Mouse (Mus musculus): ENCODE data around the gene Hoxa7. TPM values are rescaled to one million over a fixed set of nuclear protein-coding genes. Genes with fewer than 3 reads are reported as not detected.

The Hoxa7 gene
- polyA plus RNA-seq, 1 experiment from 2014 or later = not detected

DNA sequence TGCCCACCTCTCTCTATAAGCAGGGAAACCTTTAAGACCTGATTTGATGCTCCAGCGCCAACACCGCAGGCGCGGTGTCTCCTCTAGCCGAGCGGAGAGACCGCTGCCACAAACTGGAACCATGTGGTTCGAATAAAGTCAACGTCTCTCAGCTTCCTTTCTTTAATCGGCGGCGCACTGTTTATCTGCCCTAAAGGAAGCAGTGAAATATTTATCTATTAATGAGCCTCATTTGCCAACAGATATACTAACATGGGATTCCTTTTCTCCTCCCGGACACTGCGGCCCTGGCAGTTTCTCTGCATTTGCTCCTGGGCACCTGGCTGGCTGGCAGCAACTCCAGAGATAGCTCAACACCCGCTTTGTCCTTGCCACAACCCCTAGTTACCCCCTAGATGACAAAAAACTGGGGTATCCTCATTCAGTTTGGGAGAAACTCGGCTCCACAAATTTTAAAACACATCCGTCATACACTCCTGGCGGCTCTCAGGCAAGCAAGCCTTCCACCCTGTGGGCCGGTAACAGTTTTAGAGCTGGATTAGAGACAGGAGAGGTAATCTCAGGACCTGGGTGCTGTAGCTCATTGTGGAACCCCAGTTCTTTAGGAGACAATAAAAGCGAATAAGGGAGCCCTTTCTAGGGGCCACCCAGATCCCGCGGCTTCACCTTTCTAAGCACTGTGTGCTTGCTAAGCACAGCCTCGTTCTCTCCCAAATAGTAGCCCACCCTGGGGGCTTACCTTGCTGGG is 3.6 kb downstream of the Hoxa7 start:
- ATAC-seq (replicated peaks) = no peak
- WGBS = 5% methylated on average over 23 of the region's 23 CpGs
- no peak overlapping the region for H3K4me2 ChIP-seq

DNA sequence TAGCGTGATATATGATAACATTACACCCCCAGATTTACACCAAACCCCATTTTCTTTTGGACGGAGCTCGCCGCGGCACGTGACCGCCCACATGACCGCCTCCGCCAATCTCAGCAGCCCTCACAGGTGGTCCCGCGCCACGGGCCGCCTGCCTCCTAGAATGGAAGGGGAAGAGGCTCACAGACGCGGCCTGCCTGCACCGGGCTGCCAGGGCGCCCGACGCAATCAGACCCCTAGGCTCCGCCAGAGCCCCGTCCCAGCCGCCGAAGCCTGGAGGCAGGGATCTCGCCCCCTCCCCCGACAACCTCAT is 4.2 kb downstream of the Hoxa7 start:
- peak overlapping the region; percentile 3; the same call in 1 of the 2 replicates for H3K4me2 ChIP-seq
- no peak for ATAC-seq (replicated peaks)
- H3K9ac ChIP-seq = no peak overlapping the region
- H3K4me1 ChIP-seq = peaks cover 17% of the 10 kb centered on the region
- WGBS = under 1% methylated on average over 25 of the region's 25 CpGs
- 0 out of 2 replicates have a peak overlapping the region, but pooled peaks have one; percentile 1 for H3K4me3 ChIP-seq
- H3K36me3 ChIP-seq (replicated peaks) = no peaks in the 10 kb centered on the region
- H3K9me3 ChIP-seq = no peaks in the 10 kb centered on the region
- H3K27me3 ChIP-seq (replicated peaks) = peaks cover 98% of the 10 kb centered on the region
- no peak overlapping the region for H3K27ac ChIP-seq

More for the DNA sequence above, 3.6 kb downstream of the Hoxa7 start:
- Histone ChIP-seq H3K36me3 (replicated peaks) (no peaks in the 10 kb centered on the region), H3K9me3 (no peaks in the 10 kb centered on the region), H3K4me3 (no peak overlapping the region), H3K4me1 (peaks cover 17% of the 10 kb centered on the region), H3K27me3 (replicated peaks) (peaks cover 98% of the 10 kb centered on the region), H3K27ac (no peak overlapping the region), H3K9ac (no peak overlapping the region)

- H3K9ac ChIP-seq = no peak overlapping the region
- WGBS = 3% methylated on average over 60 of the region's 60 CpGs
- H3K27ac ChIP-seq = no peak overlapping the region
Observed at GRCm38 (mm10) chr6:52216691-52217458, 4.8 kb downstream of the Hoxa7 start.

DNA sequence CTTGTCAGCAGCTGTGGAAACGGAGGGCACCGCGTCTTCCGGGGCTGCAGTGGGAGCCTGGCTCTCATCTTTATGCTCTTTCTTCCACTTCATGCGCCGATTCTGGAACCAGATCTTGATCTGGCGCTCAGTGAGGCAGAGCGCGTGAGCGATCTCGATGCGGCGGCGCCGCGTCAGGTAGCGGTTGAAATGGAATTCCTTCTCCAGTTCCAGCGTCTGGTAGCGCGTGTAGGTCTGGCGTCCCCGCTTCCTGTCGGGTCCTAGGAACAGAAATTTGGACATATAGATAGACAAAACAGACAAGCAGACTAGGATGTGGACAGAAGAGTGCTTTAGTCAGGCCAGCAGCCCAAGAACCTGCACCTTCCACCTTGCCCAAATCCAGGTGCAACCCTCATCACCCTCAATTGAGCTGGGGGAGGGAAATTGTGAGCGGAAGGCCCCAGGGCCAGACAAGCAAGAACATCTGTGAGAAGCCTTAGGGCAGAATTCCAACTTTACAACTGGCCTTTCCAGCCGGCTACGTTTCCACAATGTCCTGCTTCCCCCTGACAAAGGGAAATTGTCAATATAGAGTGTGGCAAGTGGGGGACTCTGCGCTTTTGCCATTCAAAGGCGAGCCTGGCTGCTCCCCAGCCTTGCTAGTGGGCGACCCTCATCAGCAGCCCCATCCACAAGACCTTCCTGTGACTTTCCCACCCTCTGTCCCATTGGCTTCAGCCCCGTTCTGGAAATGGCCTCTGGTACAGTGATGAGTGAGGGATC is 5.7 kb downstream of the Hoxa7 start:
- H3K4me2 ChIP-seq = no peak overlapping the region
- no peak overlapping the region for H3K27ac ChIP-seq
- ATAC-seq (replicated peaks) = no peak
- no peaks in the 10 kb centered on the region for H3K36me3 ChIP-seq (replicated peaks)
- no peak overlapping the region for H3K9ac ChIP-seq
- WGBS = 2% methylated on average over 30 of the region's 30 CpGs
- peaks cover 16% of the 10 kb centered on the region for H3K4me1 ChIP-seq
- H3K4me3 ChIP-seq = no peak overlapping the region
- peaks cover 98% of the 10 kb centered on the region for H3K27me3 ChIP-seq (replicated peaks)
- no peaks in the 10 kb centered on the region for H3K9me3 ChIP-seq

More at GRCm38 (mm10) chr6:52216691-52217458, 4.8 kb downstream of the Hoxa7 start:
- no peak for ATAC-seq (replicated peaks)
- Histone ChIP-seq H3K4me1 (peaks cover 17% of the 10 kb centered on the region), H3K27me3 (replicated peaks) (peaks cover 98% of the 10 kb centered on the region), H3K36me3 (replicated peaks) (no peaks in the 10 kb centered on the region), H3K4me2 (peak overlapping the region; percentile 3; the same call in 1 of the 2 replicates), H3K4me3 (0 out of 2 replicates have a peak overlapping the region, but pooled peaks have one; percentile 1), H3K9me3 (no peaks in the 10 kb centered on the region)

GRCm38 (mm10) chr6:52215070-52215469 is 6.6 kb downstream of the Hoxa7 start:
- H3K9ac ChIP-seq = no peak overlapping the region
- 14% methylated on average over 3 of the region's 3 CpGs for WGBS
- H3K4me1 ChIP-seq = peaks cover 16% of the 10 kb centered on the region
- H3K4me2 ChIP-seq = no peak overlapping the region
- H3K4me3 ChIP-seq = no peak overlapping the region
- H3K27me3 ChIP-seq (replicated peaks) = peaks cover 97% of the 10 kb centered on the region
- no peak for ATAC-seq (replicated peaks)
- H3K27ac ChIP-seq = no peak overlapping the region
- no peaks in the 10 kb centered on the region for H3K36me3 ChIP-seq (replicated peaks)
- H3K9me3 ChIP-seq = no peaks in the 10 kb centered on the region

DNA sequence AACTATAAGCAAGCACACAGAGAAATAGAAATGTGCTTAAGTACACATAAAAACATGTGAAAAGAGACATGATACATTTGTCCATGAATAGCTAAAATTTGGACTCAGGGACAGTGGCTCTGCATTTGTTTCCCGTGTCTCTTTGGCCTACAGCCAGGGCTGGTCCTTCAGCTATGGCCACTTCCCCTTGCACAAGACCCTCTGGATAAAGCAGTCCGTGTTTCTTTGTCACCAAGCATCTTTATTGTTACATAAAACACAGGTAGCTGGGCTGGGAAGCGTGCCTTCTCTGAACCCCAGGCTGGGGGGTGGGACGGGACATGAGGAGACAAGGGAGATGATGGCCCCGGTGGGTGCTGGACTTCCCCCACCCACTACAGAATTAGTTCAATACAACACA is 7.4 kb downstream of the Hoxa7 start:
- no peak overlapping the region for H3K4me2 ChIP-seq
- H3K36me3 ChIP-seq (replicated peaks) = no peaks in the 10 kb centered on the region
- no peak overlapping the region for H3K4me3 ChIP-seq
- H3K9ac ChIP-seq = no peak overlapping the region
- no peak for ATAC-seq (replicated peaks)
- H3K27ac ChIP-seq = no peak overlapping the region
- H3K4me1 ChIP-seq = peaks cover 16% of the 10 kb centered on the region
- no peaks in the 10 kb centered on the region for H3K9me3 ChIP-seq
- WGBS = 12% methylated on average over 5 of the region's 5 CpGs
- H3K27me3 ChIP-seq (replicated peaks) = peaks cover 97% of the 10 kb centered on the region

GRCm38 (mm10) chr6:52213119-52213986 is 8.3 kb downstream of the Hoxa7 start, which contains the start of the genes Hoxa3 and Gm28308:
Hoxa3 (minus strand) TSS chr6:52213336.
Gm28308 (minus strand) TSS chr6:52213339.
- Histone ChIP-seq H3K27ac (no peak within 1 kb of the TSS), H3K27me3 (replicated peaks) (peaks cover 97% of the 10 kb centered on the region), H3K9me3 (no peaks in the 10 kb centered on the region), H3K4me3 (no peak within 1 kb of the TSS), H3K36me3 (replicated peaks) (no peaks in the 10 kb centered on the region), H3K4me2 (no peak within 1 kb of the TSS), H3K4me1 (peaks cover 16% of the 10 kb centered on the region), H3K9ac (no peak within 1 kb of the TSS)
- 2% methylated on average over 38 of the region's 38 CpGs for WGBS
- ATAC-seq (replicated peaks) = no peak

- no peak overlapping the region for H3K27ac ChIP-seq
- no peak overlapping the region for H3K4me2 ChIP-seq
- H3K36me3 ChIP-seq (replicated peaks) = no peaks in the 10 kb centered on the region
- no peak overlapping the region for H3K9ac ChIP-seq
- no peak for ATAC-seq (replicated peaks)
- H3K27me3 ChIP-seq (replicated peaks) = peaks cover 97% of the 10 kb centered on the region
- peaks cover 16% of the 10 kb centered on the region for H3K4me1 ChIP-seq
- H3K9me3 ChIP-seq = no peaks in the 10 kb centered on the region
- WGBS = under 1% methylated on average over 22 of the region's 22 CpGs
- H3K4me3 ChIP-seq = no peak overlapping the region
Observed at GRCm38 (mm10) chr6:52212556-52213118, 9.0 kb downstream of the Hoxa7 start.

DNA sequence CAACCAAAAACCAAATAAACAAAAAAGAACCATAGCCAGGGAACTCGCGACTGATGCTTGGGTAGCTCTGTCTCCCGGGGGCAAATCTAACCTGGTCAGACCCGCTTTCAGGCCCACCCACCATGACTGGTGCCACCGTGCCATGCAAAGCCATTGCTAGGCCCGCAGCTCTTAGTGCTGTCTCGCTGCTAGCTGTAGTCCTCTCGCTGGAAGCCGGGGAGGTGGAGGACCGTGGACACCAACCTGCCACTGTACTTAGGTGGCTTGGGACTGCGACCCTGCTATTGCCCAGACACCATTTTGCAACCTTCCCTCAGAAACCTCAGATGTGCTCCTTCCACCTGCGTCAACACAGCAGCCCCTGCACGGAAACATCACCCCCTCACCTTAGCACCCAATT is 9.7 kb downstream of the Hoxa7 start:
- H3K36me3 ChIP-seq (replicated peaks) = no peaks in the 10 kb centered on the region
- H3K4me2 ChIP-seq = no peak overlapping the region
- no peaks in the 10 kb centered on the region for H3K9me3 ChIP-seq
- no peak overlapping the region for H3K27ac ChIP-seq
- no peak overlapping the region for H3K9ac ChIP-seq
- WGBS = 7% methylated on average over 13 of the region's 13 CpGs
- H3K27me3 ChIP-seq (replicated peaks) = peaks cover 98% of the 10 kb centered on the region
- ATAC-seq (replicated peaks) = no peak
- no peak overlapping the region for H3K4me3 ChIP-seq
- H3K4me1 ChIP-seq = peaks cover 9% of the 10 kb centered on the region

DNA sequence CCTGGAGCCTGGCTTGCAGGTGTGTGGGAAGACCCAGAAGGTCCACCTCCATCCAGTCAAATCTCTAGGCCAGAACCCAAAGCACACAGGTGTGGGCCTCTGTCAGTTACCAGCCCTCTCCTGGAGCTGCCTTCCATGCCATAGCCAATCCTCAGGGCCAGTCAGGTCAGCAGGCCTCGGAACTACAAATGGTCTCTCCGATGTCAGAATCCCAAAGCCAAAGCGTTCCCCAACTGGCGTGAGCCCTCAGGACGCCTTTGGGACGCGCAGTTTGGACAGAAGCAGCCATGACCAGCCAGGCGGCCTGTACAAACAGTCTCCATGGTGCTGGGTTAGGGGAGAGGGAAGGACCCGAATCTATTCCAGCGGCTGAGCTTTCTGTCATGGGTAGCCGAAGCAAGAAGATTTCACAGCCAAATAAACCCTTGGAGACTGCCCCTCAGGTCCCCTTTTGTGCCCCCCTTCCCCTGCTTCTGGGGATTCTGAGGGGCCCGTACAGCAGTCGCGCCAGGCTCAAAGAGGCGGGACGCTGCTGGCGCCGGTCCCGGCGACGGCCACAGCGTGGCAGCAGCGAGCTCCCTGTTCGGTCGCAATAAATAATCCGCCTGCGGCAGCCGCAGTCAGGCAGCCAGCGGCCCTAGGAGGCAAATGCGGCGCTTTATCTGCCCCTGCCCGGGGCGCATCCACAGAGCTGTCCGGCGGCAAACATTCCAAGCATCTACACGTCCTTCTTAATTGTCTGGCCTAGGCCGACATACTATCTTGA is 10.3 kb downstream of the Hoxa7 start:
- no peak overlapping the region for H3K27ac ChIP-seq
- peaks cover 6% of the 10 kb centered on the region; the same call in 1 of the 2 replicates for H3K4me1 ChIP-seq
- no peaks in the 10 kb centered on the region for H3K9me3 ChIP-seq
- no peak overlapping the region for H3K9ac ChIP-seq
- ATAC-seq (replicated peaks) = 0 out of 2 replicates have a peak, but pooled peaks have one; percentile 33
- under 1% methylated on average over 37 of the region's 37 CpGs for WGBS
- no peak overlapping the region for H3K4me2 ChIP-seq
- peaks cover 98% of the 10 kb centered on the region for H3K27me3 ChIP-seq (replicated peaks)
- H3K4me3 ChIP-seq = no peak overlapping the region
- H3K36me3 ChIP-seq (replicated peaks) = no peaks in the 10 kb centered on the region

DNA sequence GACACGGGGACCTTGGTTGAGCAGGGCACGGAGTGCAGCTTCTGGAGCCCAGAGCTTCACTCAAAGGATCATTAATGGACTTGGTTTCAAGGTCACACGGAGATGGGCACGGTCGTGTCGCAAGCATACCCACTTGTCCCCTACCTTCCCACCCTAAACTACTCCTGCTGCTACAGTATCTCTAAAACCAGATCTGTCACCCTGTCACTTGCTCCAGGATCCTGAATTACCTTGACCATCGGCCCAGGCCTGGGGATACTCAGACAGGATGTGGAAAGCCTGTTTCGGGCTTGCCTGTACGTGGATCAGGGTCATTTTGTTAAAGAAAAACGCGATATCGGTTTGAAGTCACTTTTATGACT is 12.0 kb downstream of the Hoxa7 start:
- Histone ChIP-seq H3K27me3 (replicated peaks) (peaks cover 98% of the 10 kb centered on the region), H3K9ac (no peak overlapping the region), H3K4me2 (no peak overlapping the region), H3K36me3 (replicated peaks) (no peaks in the 10 kb centered on the region), H3K27ac (no peak overlapping the region), H3K4me1 (peaks cover 6% of the 10 kb centered on the region; the same call in 1 of the 2 replicates), H3K9me3 (no peaks in the 10 kb centered on the region), H3K4me3 (no peak overlapping the region)
- 7% methylated on average over 12 of the region's 12 CpGs for WGBS
- no peak for ATAC-seq (replicated peaks)
